Mouse (Mus musculus): ENCODE data around the gene Il17re.

The Il17re gene

DNA sequence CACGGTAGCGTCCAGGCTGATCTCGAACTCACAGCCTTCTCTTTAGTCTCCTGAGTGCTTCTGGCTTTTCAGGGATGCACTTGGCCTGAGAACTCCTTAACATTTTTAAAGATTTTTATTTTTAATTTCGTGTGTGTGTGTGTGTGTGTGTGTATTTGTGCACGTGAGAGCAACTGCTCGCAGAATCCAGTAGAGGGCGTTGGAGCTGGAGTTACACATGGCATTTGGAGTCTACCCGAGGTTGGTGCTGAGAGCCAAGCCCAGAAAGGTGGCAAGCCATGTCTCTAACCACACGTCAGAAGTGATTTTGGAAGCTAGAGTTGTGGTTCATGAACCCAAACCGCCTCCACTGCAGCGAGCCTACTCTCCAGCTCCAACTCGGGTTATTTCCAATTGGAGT, 15.2 kb upstream of the Il17re start:
- no peak for DNase-seq (ENCODE audit: low spot score in 2 of 2)

DNA sequence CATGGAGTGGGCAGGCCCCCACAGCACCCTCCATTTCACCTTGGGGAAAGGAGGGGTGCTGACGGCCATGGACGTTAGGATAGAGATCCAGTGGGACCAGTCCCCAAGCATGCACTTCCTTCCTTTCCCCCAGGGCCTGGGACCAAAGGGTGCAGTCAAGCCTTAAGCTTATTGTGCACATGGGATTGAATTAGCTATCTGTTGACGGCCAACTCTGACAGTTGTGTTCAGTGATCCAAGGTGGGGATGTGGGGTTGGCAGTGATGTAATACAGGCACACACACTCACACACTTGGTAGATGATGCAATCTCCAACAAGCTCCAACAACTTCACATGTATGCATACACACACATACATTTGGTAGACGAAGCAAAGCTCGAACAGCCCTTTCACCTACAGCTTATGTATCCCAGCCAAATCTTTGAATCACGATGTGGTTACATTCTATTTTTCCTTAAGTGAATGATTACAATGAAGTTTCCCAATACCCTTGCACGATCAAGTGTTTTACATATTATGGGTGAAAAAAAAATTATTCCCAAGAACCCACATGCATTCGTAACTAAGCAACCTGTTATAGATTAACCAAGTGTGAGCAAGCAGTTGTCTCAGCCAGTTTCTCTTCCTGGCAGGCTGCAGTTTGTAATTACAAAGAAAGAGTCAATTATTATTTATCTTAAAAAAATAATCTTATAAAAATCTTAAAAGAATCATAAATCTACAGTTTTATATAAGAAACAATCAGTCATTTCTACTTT, 13.9 kb upstream of the Il17re start:
- DNase-seq (ENCODE audit: low spot score in 2 of 2), result no peak

DNA sequence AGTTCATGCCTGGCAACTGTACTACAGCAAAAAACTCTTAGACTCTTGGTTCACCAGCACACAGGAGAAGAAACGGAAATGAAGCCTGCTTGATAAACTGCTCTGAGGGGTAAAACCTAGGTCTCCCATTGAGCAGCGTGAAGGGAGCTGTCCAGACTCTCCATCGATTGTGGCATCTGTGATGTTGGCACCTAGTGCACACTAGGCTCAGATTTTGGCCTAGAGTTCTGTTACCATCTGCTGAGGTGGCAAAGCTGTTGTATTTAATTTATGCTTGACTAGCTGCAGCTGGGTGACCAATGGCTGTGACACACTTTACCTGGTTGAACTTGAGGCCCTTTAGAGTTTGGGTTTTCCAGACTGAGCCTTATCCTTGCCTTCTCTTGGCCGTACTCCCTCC, 10.6 kb upstream of the Il17re start:
- DNase-seq (ENCODE audit: low spot score in 2 of 2), result no peak

DNA sequence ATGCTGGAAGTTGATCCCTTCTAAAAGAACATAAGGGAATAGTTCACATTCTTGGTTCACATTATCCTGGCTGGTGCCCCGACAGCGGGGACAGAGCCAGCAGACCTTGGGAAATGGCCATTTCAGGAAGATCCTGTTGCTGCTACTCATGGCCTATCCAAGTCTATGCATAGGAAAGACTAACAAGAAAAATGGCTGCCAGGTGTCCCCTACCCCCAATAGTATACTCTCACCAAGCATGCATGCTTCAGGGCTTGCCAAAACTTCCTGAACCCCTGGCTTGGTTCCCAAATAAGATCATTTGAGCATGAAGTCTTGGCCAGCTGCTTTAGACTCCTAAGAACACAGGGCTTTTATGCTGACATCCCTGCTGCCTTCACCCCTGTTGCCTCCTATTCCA, 6.4 kb upstream of the Il17re start:
- no peak for DNase-seq (ENCODE audit: low spot score in 2 of 2)

DNA sequence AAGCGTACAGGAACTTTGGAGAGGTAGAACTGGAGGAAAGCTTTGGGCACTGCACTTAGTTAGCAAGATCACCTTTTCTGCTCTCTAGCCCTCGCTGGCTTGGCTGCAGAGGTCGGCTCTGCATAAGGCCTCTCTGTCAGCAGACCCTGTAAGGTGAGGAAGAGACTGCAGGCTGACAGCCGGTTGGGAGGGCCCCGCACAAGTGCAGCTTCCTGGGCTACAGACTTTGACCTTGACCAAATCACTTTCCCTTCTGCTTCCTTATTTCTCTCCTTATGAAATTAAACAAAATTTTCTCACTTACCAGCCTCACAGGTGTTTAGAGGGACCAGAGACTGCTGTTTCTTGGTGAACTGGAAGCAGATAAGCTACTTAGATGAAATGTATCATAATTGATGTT, 3.3 kb upstream of the Il17re start:
- DNase-seq (ENCODE audit: low spot score in 2 of 2), result no peak

DNA sequence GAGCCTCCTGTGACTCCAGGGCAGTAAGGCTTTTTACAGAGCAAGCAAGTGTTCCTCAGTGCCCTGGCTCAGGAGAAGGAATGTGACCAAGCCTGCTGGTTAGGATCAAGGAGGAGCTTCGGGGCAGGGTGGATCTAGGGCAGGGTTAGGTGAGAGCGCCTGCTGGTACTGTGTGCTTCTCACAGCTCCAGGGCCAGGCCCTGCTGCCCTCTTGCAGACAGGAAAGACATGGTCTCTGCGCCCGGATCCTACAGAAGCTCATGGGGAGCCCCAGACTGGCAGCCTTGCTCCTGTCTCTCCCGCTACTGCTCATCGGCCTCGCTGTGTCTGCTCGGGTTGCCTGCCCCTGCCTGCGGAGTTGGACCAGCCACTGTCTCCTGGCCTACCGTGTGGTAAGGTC, 351 bp downstream of the Il17re start:
- DNase-seq (ENCODE audit: low spot score in 2 of 2), result no peak

DNA sequence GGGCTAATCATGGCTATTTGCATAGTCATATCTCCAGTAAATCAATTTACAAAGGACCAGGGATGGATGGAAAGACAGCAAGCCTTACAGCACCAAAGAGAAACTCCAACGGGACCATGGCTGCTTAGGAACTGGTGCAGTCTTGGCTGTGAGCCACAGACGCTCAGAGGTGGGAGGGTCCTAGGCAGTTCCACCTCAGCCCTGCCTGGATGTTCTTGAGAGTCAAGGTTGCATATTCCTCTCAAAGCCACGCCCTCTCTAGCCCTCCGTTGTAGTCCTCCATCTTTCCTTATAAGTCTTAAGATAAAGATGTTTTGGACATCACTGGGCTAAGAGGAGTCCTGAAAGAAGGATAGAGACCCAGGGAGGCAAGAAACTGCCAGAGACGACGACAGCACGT, 5.8 kb downstream of the Il17re start:
- DNase-seq (ENCODE audit: low spot score in 2 of 2), result no peak

DNA sequence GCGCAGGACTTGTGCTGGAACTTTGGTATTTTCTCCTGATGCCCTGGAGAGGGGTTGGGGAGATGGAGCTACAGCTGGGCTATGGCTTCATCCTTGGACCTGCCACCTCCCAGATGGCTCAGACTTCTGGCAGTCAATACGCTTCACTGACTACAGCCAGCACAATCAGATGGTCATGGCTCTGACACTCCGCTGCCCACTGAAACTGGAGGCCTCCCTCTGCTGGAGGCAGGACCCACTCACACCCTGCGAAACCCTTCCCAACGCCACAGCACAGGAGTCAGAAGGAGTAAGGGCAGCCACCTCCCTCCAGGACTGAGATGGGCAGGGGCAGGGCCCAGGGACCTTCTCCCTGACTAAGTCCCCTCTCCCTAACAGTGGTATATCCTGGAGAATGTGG, 7.3 kb downstream of the Il17re start:
- no peak for DNase-seq (ENCODE audit: low spot score in 2 of 2)

DNA sequence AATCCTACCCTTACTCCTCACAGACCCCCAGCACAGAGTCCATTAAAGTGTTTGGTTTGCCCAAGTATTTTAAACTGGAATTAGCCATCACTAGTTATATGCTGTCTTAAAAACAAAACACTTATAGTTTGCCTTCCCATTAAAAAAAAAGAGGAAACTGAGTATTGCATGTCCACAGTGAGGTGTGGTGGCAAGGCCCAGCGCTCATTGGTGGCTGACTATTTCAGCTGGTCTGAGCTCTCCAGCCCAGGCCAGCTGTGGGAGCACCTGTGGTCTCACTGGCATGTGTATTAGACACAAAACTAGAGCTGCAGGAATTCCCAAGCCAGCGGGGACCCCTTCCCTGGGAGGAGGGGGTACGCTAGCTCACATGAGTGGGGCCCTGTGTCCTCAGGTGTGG, 10.2 kb downstream of the Il17re start:
- no peak for DNase-seq (ENCODE audit: low spot score in 2 of 2)

DNA sequence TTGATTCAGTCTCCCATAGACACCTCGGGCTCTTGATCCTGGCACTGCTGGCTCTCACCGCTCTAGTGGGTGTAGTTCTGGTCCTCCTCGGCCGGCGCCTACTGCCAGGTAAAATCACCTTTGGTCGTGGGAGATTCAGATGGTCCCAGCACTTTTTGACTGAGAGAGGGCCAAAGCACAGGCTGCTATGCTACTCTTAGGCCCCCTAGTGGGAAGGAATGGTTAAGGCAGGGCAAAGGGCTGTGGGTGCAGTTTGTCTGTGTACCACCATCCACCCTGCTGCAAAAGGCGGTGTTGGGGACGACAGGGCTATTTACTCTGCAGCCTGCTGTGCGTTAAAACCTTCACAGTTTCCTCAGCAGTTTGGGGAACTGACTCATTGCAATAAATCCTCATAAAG, 10.7 kb downstream of the Il17re start:
- DNase-seq (ENCODE audit: low spot score in 2 of 2), result peak; percentile 61 to 69

DNA sequence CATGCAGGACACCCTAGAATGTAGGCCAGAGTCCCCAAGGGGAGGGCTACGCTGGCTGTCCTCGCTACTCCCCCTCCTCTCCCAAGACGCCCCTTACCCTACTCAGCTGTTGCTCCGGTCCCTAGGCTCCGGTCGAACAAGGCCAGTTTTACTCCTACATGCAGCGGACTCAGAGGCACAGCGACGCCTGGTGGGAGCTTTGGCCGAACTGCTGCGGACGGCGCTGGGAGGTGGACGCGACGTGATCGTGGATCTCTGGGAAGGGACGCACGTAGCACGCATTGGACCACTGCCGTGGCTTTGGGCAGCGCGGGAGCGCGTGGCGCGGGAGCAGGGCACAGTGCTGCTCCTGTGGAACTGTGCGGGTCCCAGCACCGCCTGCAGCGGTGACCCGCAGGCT, 11.1 kb downstream of the Il17re start:
- peak; percentile 73 to 74 for DNase-seq (ENCODE audit: low spot score in 2 of 2)

DNA sequence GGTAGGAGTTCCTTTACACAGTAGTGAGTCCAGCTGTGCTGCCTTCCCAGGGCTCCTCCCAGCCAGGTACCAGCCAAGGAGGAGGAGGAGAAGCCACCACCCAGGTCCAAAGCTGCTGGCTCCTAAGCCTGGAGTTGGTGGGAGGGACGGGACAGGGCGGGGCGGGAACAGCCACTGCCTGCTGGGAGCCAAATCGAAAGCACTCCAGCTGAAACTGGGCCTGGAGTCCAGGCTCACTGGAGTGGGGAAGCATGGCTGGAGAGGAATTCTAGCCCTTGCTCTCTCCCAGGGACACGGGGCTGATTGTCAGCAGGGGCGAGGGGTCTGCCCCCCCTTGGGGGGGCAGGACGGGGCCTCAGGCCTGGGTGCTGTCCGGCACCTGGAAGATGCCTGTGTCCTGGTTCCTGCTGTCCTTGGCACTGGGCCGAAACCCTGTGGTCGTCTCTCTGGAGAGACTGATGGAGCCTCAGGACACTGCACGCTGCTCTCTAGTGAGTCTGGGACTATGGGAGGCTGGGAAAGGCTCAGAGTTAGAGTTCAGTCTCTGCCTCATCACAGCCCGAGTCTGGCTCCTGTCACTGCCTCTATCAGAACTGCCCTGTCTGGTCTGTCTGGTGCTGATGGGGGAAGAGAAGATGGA, 13.1 kb downstream of the Il17re start, which contains the start of gene Il17rc:
Gene Il17rc, plus strand, starts transcription at position 131 of the 640 bp plus-strand sequence.
- DNase-seq (ENCODE audit: low spot score in 2 of 2), result no peak

DNA sequence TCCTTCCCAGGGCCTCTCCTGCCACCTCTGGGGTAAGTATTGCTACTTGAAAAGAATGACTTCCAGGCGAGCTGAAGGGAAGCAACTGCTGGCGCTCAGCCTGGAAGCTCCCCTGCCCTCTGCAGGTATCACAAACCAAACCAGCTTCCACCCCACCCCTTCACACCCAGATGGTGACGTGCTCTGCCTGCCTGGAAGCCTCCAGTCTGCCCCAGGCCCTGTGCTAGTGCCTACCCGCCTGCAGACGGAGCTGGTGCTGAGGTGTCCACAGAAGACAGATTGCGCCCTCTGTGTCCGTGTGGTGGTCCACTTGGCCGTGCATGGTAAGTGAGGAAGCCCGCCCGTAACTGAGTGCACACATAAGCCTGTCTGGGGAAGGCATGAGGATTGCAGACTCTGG, 13.8 kb downstream of the Il17re start:
- no peak for DNase-seq (ENCODE audit: low spot score in 2 of 2)

DNA sequence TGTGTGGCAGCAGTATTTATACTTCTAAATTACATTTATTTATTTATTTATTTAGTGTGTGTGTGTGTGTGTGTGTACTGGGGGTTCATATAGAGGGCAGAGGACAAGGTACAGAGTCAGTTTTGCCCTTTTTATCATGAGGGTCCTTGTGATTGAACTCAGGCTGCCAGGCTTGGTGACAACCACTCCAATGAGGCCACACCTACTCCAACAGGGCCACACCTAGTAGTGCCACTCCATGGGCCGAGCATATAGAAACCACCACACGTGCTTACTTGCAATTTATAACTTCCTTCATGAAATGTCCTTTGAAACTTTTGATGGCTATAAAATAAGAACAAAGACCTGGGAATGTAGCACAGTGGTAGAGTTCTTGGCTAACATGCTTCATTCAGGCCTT, 15.0 kb downstream of the Il17re start:
- no peak for DNase-seq (ENCODE audit: low spot score in 2 of 2)

DNA sequence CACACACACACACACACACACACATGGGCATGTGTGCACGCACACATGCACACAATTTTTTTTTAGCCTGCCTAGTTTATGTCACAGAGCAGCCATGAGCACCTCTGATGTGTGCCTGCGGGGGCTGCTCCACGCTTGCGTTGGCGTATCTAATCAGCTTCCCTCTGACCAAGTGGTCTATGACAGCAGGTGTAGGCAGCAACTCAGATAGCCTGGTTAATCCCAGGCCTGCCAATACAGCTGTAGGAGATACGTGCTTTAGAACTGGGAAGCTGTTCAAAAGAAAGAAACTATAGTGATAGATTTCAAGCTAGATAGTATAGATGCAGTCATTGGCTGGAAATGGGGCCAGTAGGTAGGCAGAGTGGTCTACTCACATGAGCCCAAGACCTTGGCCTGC, 15.4 kb downstream of the Il17re start:
- DNase-seq (ENCODE audit: low spot score in 2 of 2), result no peak

DNA sequence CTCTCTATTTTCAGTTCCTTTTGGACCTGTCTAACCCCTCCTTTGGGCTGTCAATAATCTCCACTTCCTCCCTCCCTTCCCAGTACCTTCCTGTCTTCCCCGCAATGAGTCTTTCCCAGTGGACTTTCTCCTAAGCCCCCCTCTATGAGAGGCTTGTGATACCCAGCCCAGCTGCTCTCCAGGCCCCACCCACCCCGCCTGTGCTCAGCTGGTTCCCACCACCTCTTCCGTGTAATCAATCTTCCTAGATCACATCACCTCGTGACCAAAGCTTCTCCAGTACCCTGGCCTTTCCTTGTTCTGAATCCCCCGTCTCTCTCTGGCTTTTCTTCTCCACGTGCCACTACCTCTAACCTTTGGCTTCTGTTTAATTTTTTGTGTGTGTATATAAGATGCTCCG, 19.1 kb downstream of the Il17re start:
- DNase-seq (ENCODE audit: low spot score in 2 of 2), result no peak

DNA sequence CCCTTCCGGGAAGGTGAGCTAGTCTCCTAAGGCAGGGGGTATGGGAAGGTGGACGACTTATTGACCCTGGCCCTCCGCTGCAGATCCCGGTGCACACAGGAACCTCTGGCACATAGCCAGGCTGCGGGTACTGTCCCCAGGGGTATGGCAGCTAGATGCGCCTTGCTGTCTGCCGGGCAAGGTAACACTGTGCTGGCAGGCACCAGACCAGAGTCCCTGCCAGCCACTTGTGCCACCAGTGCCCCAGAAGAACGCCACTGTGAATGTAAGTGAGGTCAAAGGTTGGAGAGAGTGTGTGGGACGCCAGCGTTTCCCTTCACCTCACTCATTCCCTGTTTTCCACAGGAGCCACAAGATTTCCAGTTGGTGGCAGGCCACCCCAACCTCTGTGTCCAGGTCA, 20.6 kb downstream of the Il17re start:
- DNase-seq (ENCODE audit: low spot score in 2 of 2), result no peak

DNA sequence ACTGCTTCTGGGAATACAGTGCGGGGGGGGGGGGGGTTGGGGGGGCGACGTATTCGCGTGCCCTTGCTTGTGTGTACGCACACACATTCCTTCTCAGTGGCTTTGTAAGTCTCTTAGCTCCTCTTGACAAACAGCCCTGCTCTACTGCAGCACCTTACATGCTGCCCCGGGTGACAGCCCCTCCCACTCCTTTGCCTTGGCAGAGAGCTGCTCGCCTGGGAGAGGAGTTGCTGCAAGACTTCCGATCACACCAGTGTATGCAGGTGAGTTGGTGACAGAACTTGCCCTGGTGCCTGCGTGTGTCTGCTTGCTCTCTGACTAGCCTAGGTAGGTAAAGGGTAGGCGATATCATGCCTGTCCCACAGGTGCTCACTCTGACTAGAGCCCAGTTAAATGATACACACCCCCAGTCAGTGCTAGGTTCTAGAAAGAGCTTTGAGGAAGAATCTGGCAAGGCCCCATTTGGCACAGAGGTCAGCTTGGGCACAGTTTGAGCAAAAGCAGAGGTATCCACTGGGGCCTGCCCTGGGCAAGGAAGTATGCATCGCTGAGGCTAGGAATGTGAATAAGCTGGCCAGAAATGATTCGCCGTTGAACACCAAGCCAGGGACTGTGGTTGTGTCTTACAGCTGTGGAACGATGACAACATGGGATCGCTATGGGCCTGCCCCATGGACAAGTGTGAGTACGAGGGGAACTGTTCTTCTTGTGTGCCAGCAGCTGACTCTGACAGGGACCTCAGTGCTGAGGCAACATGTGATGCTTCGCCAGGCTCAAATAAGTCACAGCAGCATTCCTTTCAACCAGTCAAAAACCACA, 22.5 kb downstream of the Il17re start:
- DNase-seq (ENCODE audit: low spot score in 2 of 2), result no peak

DNA sequence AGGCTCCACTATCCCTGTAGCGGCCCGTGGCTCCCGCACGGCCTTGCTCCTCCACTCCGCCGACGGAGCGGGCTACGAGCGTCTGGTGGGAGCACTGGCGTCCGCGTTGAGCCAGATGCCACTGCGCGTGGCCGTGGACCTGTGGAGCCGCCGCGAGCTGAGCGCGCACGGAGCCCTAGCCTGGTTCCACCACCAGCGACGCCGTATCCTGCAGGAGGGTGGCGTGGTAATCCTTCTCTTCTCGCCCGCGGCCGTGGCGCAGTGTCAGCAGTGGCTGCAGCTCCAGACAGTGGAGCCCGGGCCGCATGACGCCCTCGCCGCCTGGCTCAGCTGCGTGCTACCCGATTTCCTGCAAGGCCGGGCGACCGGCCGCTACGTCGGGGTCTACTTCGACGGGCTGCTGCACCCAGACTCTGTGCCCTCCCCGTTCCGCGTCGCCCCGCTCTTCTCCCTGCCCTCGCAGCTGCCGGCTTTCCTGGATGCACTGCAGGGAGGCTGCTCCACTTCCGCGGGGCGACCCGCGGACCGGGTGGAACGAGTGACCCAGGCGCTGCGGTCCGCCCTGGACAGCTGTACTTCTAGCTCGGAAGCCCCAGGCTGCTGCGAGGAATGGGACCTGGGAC, 24.3 kb downstream of the Il17re start:
- no peak for DNase-seq (ENCODE audit: low spot score in 2 of 2)

DNA sequence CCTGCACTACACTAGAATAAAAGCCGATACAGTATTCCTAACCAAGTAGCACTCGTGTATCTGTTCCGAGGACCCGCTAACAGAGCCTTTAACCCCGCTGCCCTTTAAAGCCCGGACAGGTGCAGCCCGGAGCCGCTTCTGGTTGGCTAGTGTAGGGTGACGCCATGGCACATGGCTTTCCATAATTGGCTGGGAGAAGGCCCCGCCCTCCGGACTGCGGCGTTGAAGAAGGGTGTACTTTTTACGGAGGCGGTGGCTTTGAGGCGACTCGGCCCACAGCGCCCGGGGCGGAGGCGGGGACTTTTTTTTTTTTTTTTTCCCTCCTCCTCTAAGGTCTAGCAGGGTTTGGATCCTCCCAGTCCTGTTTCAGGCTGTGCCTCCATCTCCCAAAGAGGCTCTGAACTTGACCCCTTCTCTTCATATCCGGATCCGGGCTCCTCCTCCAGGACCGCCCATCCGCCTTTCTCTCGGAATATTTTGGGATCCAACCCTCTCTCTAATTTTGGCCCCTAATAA, 24.9 kb downstream of the Il17re start, which contains the start of gene Creld1:
Gene Creld1, plus strand, starts transcription at position 198 of the 516 bp plus-strand sequence.
- peak; percentile 94 to 95 for DNase-seq (ENCODE audit: low spot score in 2 of 2)

DNA sequence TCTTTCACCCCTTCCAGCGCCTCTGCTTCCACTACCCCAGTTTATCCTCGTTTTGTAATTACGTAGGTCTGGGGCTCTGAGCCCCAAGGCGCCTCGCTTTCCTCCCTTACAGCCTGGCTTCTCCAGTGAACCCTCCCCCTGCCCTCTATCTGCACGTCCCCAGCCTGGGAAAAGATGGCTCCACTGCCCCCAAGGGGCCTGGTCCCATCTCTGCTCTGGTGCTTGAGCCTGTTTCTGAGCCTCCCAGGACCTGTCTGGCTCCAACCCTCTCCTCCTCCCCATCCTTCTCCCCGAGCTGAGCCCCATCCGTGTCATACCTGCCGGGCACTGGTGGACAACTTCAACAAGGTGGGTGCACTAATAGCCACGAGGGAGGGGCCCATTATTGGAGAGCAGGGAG, 25.4 kb downstream of the Il17re start:
- no peak for DNase-seq (ENCODE audit: low spot score in 2 of 2)

DNA sequence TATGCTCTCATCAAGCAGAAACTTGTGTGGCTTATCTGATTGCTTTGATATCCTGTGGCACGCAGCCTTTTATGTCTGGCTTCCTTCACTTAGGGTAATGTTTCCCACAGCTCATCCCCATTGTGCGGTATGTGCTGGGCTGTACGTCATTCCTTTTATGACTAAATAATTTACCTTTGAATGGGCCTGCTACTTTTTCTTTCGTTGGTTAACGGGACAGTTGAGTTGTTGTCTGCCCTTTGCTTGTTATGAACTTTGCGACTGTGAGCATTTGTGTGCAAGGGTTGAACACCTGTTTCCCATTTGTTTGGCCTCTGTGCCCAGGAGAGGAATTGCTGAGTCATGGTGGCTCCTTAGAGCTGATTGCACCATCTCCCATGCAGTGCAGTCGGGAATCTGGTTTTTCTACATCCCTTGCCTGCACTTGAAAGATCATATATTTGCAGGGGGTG, 28.9 kb downstream of the Il17re start:
- DNase-seq (ENCODE audit: low spot score in 2 of 2), result no peak

Measured in right cerebral cortex, adult 2 months (tissue).